Mouse (Mus musculus) hindbrain, embryonic 14.5 days (tissue): Measurements from ENCODE around the gene Birc5. TPM values are rescaled to one million over a fixed set of nuclear protein-coding genes. Genes with fewer than 3 reads are reported as not detected.
A peak's percentile ranks its signal among the peaks of the same experiment; 100 is the strongest.

Experiments
- ATAC-seq: fragments of 200-750 bp; cut with Nextera tagmentation; 2 replicates; pipeline ENCODE4 v1.8.0; 2017; ENCODE audit warnings: moderate number of reproducible peaks, mild to moderate bottlenecking, moderate TSS enrichment, moderate library complexity; ENCODE audit not compliant: low FRiP score
- DNase-seq: peaks from one replicate; pipeline ENCODE4 v3.0.0-alpha.2; 2015; ENCODE audit warnings: low spot score
- H3K27ac ChIP-seq: fragments of 300-500 bp; sonication (generic); 2 replicates; pipeline ENCODE4 v1.5.1; 2014; ENCODE audit warnings: mild to moderate bottlenecking, moderate library complexity
- H3K27me3 ChIP-seq: fragments of 300-500 bp; sonication (generic); 2 replicates; pipeline ENCODE4 v1.6.1; 2014; ENCODE audit warnings: mild to moderate bottlenecking, low read length, mixed read lengths; ENCODE audit not compliant: control insufficient read depth, insufficient read depth
- H3K36me3 ChIP-seq: fragments of 300-500 bp; sonication (generic); replicated peaks from 2 replicates; pipeline ENCODE4 v1.6.1; 2014; ENCODE audit not compliant: control insufficient read depth, insufficient read depth
- H3K4me1 ChIP-seq: fragments of 300-500 bp; sonication (generic); replicated peaks from 2 replicates; pipeline ENCODE4 v1.6.1; 2014; ENCODE audit warnings: antibody characterized with exemption, low read length, mixed read lengths; ENCODE audit not compliant: control insufficient read depth, insufficient read depth
- H3K4me2 ChIP-seq: fragments of 300-500 bp; sonication (generic); replicated peaks from 2 replicates; pipeline ENCODE4 v1.6.1; 2014; ENCODE audit warnings: mild to moderate bottlenecking, moderate library complexity
- H3K4me3 ChIP-seq: fragments of 300-500 bp; sonication (generic); replicated peaks from 2 replicates; pipeline ENCODE4 v1.5.1; 2014; ENCODE audit warnings: mild to moderate bottlenecking, low read length
- H3K9ac ChIP-seq: fragments of 300-500 bp; sonication (generic); 2 replicates; pipeline ENCODE4 v1.6.1; 2014
- H3K9me3 ChIP-seq: fragments of 300-500 bp; sonication (generic); 2 replicates; pipeline ENCODE4 v1.6.1; 2016; ENCODE audit warnings: low read length; ENCODE audit not compliant: control insufficient read depth
- WGBS: fragments of 180-500 bp; shearing (Covaris S2); extraction: QIAGEN DNeasy Blood & Tissue Kit; methylation state at CpG from one replicate; pipeline ENCODE4 v1.1.7; 2014; 5-methylcytosine and 5-hydroxymethylcytosine counted together
- polyA plus RNA-seq: library from polyadenylated mRNA; unstranded; fragments of >200 nt; fragmentation: Nextera tagmentation; extraction: Ambion mirVana; gene quantifications from 2 replicates; pipeline ENCODE4 v1.2.1, GENCODE M21; 2014

Gene Birc5
- polyA plus RNA-seq, 1 experiment from 2014 or later: 35.5 TPM

GRCm38 (mm10) chr11:117845651-117846050 is 3.4 kb upstream of the Birc5 start:
- no peaks in the 10 kb centered on the region for H3K36me3 ChIP-seq

GRCm38 (mm10) chr11:117846640-117847039 is 2.4 kb upstream of the Birc5 start:
- 57% methylated on average over 5 of the region's 5 CpGs for WGBS
- no peaks in the 10 kb centered on the region for H3K9me3 ChIP-seq
- ATAC-seq (no peak), DNase-seq (no peak)
- H3K27ac ChIP-seq: no peak overlapping the region
- H3K27me3 ChIP-seq: no peaks in the 10 kb centered on the region
- H3K9ac ChIP-seq: no peak overlapping the region
- no peak overlapping the region for H3K4me3 ChIP-seq
- peaks cover 15% of the 10 kb centered on the region for H3K4me1 ChIP-seq
- H3K4me2 ChIP-seq: no peak overlapping the region
- no peaks in the 10 kb centered on the region for H3K36me3 ChIP-seq

More at GRCm38 (mm10) chr11:117845651-117846050, 3.4 kb upstream of the Birc5 start:
- Histone ChIP-seq H3K4me1 (peaks cover 15% of the 10 kb centered on the region), H3K27me3 (no peaks in the 10 kb centered on the region), H3K4me2 (no peak overlapping the region), H3K27ac (no peak overlapping the region), H3K9me3 (no peaks in the 10 kb centered on the region), H3K4me3 (no peak overlapping the region), H3K9ac (no peak overlapping the region)
- DNase-seq (no peak), ATAC-seq (no peak)
- WGBS: 85% methylated on average over 2 of the region's 2 CpGs

- DNase-seq: no peak
- Histone ChIP-seq H3K4me3 (peak overlapping the region; percentile 64), H3K27me3 (no peaks in the 10 kb centered on the region), H3K9ac (peak overlapping the region; percentile 93), H3K4me1 (peaks cover 15% of the 10 kb centered on the region), H3K4me2 (peak overlapping the region; percentile 96), H3K36me3 (no peaks in the 10 kb centered on the region), H3K27ac (peak overlapping the region; percentile 98), H3K9me3 (no peaks in the 10 kb centered on the region)
- WGBS: 87% methylated on average over 7 of the region's 7 CpGs
- no peak for ATAC-seq
Measured at GRCm38 (mm10) chr11:117847593-117848215, 1.3 kb upstream of the Birc5 start.

DNA sequence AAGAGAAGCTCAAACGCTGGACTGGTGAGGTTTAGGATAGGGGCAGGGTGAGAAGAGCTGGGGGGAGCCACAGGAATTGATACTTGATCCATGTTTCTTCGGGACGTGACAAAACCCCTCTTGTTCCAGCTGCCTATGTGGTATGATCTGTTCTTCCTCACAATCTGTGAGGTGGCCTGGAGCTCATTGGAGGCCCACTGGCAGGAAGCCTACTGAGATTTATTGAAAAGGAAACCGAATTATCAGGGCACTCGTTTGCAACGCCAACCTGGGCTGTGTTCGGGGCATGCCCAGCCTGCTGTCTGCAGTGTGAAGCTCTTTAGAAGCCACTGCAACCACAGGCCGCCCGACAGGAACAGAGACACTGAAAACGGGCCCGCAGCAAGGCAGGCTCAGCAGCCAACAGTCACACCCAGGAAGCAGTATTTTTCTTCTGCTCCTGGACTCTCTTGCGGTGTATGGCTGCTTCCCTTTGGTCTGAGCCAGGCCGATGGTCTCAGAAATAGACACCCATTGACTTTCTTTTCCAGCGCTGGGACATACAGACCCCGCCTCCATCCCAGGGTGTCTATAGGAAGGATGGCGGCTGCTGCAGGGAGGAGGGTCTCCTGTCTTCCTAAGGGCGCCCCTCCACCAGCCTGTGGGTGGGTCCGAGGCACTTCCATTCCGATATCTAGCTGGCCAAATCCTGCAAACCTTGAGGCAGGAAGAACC is 623 bp upstream of the Birc5 start:
- Histone ChIP-seq H3K36me3 (no peaks in the 10 kb centered on the region), H3K4me1 (peaks cover 15% of the 10 kb centered on the region), H3K9ac (peak overlapping the region; percentile 93), H3K27me3 (no peaks in the 10 kb centered on the region), H3K27ac (peak overlapping the region; percentile 98), H3K4me2 (peak overlapping the region; percentile 96), H3K4me3 (peak overlapping the region; percentile 64), H3K9me3 (no peaks in the 10 kb centered on the region)
- DNase-seq (peak; percentile 37), ATAC-seq (peak; percentile 84)
- WGBS: 12% methylated on average over 19 of the region's 19 CpGs

DNA sequence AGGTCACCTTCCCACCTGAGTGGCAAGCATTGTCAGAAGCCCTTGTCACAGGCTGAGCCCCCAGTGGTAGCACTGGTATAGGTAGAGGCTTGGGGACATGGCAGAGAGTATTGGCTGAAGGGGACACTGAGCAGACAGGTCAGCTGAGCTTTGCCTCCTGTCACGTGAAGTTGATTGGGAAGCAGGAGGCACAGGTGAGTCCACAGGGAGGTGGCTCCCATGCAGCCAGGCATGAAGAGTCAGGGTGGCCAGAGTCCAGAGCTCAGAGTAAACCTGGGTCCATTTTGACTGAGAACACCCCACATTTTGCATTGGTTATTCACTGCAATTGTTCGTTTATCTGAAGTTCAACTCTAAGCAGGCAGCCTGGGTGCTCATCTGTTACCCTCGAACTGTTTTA is 3.8 kb downstream of the Birc5 start:
- Histone ChIP-seq H3K9me3 (no peaks in the 10 kb centered on the region), H3K4me1 (peaks cover 13% of the 10 kb centered on the region), H3K27ac (no peak overlapping the region), H3K4me2 (no peak overlapping the region), H3K36me3 (0 out of 2 replicates have a peak, but pooled peaks cover 4% of the 10 kb centered on the region), H3K4me3 (no peak overlapping the region), H3K27me3 (no peaks in the 10 kb centered on the region), H3K9ac (no peak overlapping the region)
- DNase-seq (no peak), ATAC-seq (no peak)
- 95% methylated on average over 3 of the region's 3 CpGs for WGBS

- 0 out of 2 replicates have a peak, but pooled peaks cover 4% of the 10 kb centered on the region for H3K36me3 ChIP-seq
- H3K4me2 ChIP-seq: no peak overlapping the region
- no peaks in the 10 kb centered on the region for H3K9me3 ChIP-seq
- no peaks in the 10 kb centered on the region for H3K27me3 ChIP-seq
- ATAC-seq: no peak
- 94% methylated on average over 9 of the region's 9 CpGs for WGBS
- no peak overlapping the region for H3K4me3 ChIP-seq
- H3K9ac ChIP-seq: no peak overlapping the region
- peaks cover 6% of the 10 kb centered on the region; the same call in 1 of the 2 replicates for H3K4me1 ChIP-seq
- DNase-seq: no peak
- no peak overlapping the region for H3K27ac ChIP-seq
Measured at GRCm38 (mm10) chr11:117854241-117854640, 5.2 kb downstream of the Birc5 start.

DNA sequence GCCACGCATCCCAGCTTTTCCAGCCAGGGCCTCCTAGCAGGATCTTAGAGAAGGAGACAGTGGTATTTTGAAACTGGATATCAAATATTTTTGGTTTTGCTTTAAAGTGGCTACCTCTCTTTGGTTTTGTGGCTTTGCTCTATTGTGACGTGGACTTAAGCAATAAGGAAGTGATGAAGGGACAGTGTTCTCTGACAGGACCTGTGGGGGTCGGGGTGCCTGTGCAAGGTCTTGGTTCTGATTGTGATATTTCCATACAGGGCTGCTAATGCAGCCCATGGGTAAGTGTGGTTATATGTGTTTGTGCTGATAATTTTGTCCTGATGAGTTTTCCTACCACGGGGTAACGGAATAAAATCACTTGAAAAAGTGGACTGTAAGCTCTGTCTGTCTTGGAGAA is 6.3 kb downstream of the Birc5 start:
- no peak overlapping the region for H3K4me3 ChIP-seq
- 98% methylated on average over 5 of the region's 5 CpGs for whole genome bisulfite sequencing
- 0 out of 2 replicates have a peak, but pooled peaks cover 4% of the 10 kb centered on the region for H3K36me3 ChIP-seq
- DNase-seq: no peak
- ATAC-seq: no peak
- no peak overlapping the region for H3K9ac ChIP-seq
- no peak overlapping the region for H3K4me2 ChIP-seq
- H3K27ac ChIP-seq: no peak overlapping the region
- H3K27me3 ChIP-seq: peaks cover under 1% of the 10 kb centered on the region; the same call in 1 of the 2 replicates
- no peaks in the 10 kb centered on the region for H3K4me1 ChIP-seq
- no peaks in the 10 kb centered on the region for H3K9me3 ChIP-seq

- 90% methylated on average over 1 of the region's 1 CpGs for WGBS
- Histone ChIP-seq H3K27ac (no peak overlapping the region), H3K4me2 (no peak overlapping the region), H3K9ac (no peak overlapping the region), H3K36me3 (0 out of 2 replicates have a peak, but pooled peaks cover 4% of the 10 kb centered on the region), H3K9me3 (no peaks in the 10 kb centered on the region), H3K27me3 (peaks cover 6% of the 10 kb centered on the region; the same call in 1 of the 2 replicates), H3K4me3 (no peak overlapping the region), H3K4me1 (no peaks in the 10 kb centered on the region)
- DNase-seq (no peak), ATAC-seq (no peak)
Measured at GRCm38 (mm10) chr11:117855975-117856374, 6.9 kb downstream of the Birc5 start.

- H3K9ac ChIP-seq: no peak overlapping the region
- 96% methylated on average over 10 of the region's 10 CpGs for WGBS
- DNase-seq: no peak
- H3K27me3 ChIP-seq: peaks cover 15% of the 10 kb centered on the region; the same call in 1 of the 2 replicates
- H3K27ac ChIP-seq: no peak overlapping the region
- no peak overlapping the region for H3K4me2 ChIP-seq
- no peak overlapping the region for H3K4me3 ChIP-seq
- no peak for ATAC-seq
- H3K9me3 ChIP-seq: no peaks in the 10 kb centered on the region
- H3K36me3 ChIP-seq: 0 out of 2 replicates have a peak, but pooled peaks cover 4% of the 10 kb centered on the region
- H3K4me1 ChIP-seq: no peaks in the 10 kb centered on the region
Measured at GRCm38 (mm10) chr11:117857462-117857861, 8.4 kb downstream of the Birc5 start.
